Mouse (Mus musculus): ENCODE measurements at regions not wholly inside any gene's neighbourhood (a gene's known extent, or its start where the extent isn't known, plus 50 kb on each side); places are given as distances from the start of the nearest gene placed in this dataset.
A peak's percentile ranks its signal among the peaks of the same experiment; 100 is the strongest.

GRCm38 (mm10) chr8:66568861-66569260, 57.3 kb downstream of the Tktl2 start:
- no peaks in the 10 kb centered on the region for H3K36me3 ChIP-seq (replicated peaks; ENCODE audit: low read length)
- TF ChIP-seq GATA1 (IDR thresholded peaks at IDR 0.05; ENCODE audit: borderline replicate concordance, low read length) (no peak), FLI1 (IDR thresholded peaks at IDR 0.05; ENCODE audit: low read length) (no peak)
- no peaks in the 10 kb centered on the region for H3K4me1 ChIP-seq
- 0 out of 2 replicates have a peak, but pooled peaks cover 3% of the 10 kb centered on the region for H3K9me3 ChIP-seq
- no peak overlapping the region for H3K4me3 ChIP-seq (replicated peaks)
- no peaks in the 10 kb centered on the region for H3K27me3 ChIP-seq (replicated peaks)

GRCm38 (mm10) chr8:66586182-66586581, 74.6 kb downstream of the Tktl2 start:
- H3K9me3 ChIP-seq, result no peaks in the 10 kb centered on the region; the same call in 1 of the 2 replicates
- no peak for TF ChIP-seq GATA1 (IDR thresholded peaks at IDR 0.05; ENCODE audit: borderline replicate concordance, low read length)
- no peak for TF ChIP-seq FLI1 (IDR thresholded peaks at IDR 0.05; ENCODE audit: low read length)
- no peaks in the 10 kb centered on the region for H3K36me3 ChIP-seq (replicated peaks; ENCODE audit: low read length)
- H3K27me3 ChIP-seq (replicated peaks), result no peaks in the 10 kb centered on the region
- H3K4me1 ChIP-seq, result no peaks in the 10 kb centered on the region
- no peak overlapping the region for H3K4me3 ChIP-seq (replicated peaks)

- TF ChIP-seq FLI1 (IDR thresholded peaks at IDR 0.05; ENCODE audit: low read length) (no peak), GATA1 (IDR thresholded peaks at IDR 0.05; ENCODE audit: borderline replicate concordance, low read length) (no peak)
- H3K36me3 ChIP-seq (replicated peaks; ENCODE audit: low read length), result no peaks in the 10 kb centered on the region
- no peaks in the 10 kb centered on the region for H3K9me3 ChIP-seq
- no peaks in the 10 kb centered on the region for H3K27me3 ChIP-seq (replicated peaks)
- no peaks in the 10 kb centered on the region for H3K4me1 ChIP-seq
- H3K4me3 ChIP-seq (replicated peaks), result peak overlapping the region; percentile 76
Measured at GRCm38 (mm10) chr8:66586850-66587249, 75.3 kb downstream of the Tktl2 start.

DNA sequence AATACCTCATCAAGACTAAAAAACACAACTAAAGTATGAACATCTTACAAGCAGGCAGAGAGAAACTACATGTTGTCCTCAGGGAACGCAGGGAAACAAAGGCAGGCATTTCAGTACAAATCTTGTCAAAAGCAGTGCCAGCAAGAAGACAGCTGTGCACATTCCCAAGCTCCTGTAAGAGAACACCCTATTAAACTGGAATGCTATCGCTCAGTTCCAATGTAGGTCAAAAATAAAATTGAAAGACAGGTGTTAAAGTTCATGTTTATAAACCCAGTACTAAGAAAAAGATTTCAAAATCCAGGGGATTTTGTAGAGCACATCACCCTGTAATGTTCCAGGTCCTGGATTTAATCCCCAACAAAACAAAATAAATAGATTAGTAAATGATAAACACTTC, 75.7 kb downstream of the Tktl2 start:
- H3K27me3 ChIP-seq (replicated peaks), result no peaks in the 10 kb centered on the region
- H3K4me3 ChIP-seq (replicated peaks), result no peak overlapping the region
- H3K36me3 ChIP-seq (replicated peaks; ENCODE audit: low read length), result no peaks in the 10 kb centered on the region
- TF ChIP-seq FLI1 (IDR thresholded peaks at IDR 0.05; ENCODE audit: low read length), result no peak
- TF ChIP-seq GATA1 (IDR thresholded peaks at IDR 0.05; ENCODE audit: borderline replicate concordance, low read length), result no peak
- no peaks in the 10 kb centered on the region for H3K9me3 ChIP-seq
- H3K4me1 ChIP-seq, result no peaks in the 10 kb centered on the region

- no peaks in the 10 kb centered on the region for H3K9me3 ChIP-seq
- no peaks in the 10 kb centered on the region for H3K4me1 ChIP-seq
- H3K4me3 ChIP-seq (replicated peaks), result no peak overlapping the region
- no peaks in the 10 kb centered on the region for H3K27me3 ChIP-seq (replicated peaks)
- H3K36me3 ChIP-seq (replicated peaks; ENCODE audit: low read length), result no peaks in the 10 kb centered on the region
- TF ChIP-seq FLI1 (IDR thresholded peaks at IDR 0.05; ENCODE audit: low read length), result no peak
- TF ChIP-seq GATA1 (IDR thresholded peaks at IDR 0.05; ENCODE audit: borderline replicate concordance, low read length), result no peak
Measured at GRCm38 (mm10) chr8:66589437-66589836, 77.9 kb downstream of the Tktl2 start.

- H3K4me3 ChIP-seq (replicated peaks), result no peak overlapping the region
- no peaks in the 10 kb centered on the region for H3K36me3 ChIP-seq (replicated peaks; ENCODE audit: low read length)
- H3K9me3 ChIP-seq, result no peaks in the 10 kb centered on the region; the same call in 1 of the 2 replicates
- no peak for TF ChIP-seq GATA1 (IDR thresholded peaks at IDR 0.05; ENCODE audit: borderline replicate concordance, low read length)
- no peak for TF ChIP-seq FLI1 (IDR thresholded peaks at IDR 0.05; ENCODE audit: low read length)
- no peaks in the 10 kb centered on the region for H3K27me3 ChIP-seq (replicated peaks)
- no peaks in the 10 kb centered on the region for H3K4me1 ChIP-seq
Measured at GRCm38 (mm10) chr8:66607194-66607593, 80.7 kb downstream of the Npy5r start.

DNA sequence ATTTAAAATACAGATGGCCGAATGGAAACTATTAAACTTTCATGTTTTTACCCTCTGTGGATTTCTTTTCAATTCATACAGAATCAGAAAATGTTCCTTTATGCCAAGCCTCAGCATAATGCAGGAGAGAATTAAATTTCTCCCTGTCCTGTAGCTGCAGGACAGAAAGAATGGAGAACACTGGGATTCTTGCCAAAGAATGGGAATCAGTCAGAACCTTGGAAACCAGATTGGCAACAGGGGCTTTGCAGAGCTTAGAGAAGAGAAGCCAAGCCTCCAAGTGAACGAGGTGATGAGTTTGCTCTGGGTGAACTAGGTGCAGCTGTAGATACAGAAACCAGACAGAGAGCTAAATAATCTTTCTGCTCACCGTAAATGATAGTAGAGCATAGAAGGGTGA, 64.6 kb downstream of the Npy5r start:
- Histone ChIP-seq H3K36me3 (replicated peaks; ENCODE audit: low read length) (no peaks in the 10 kb centered on the region), H3K4me3 (replicated peaks) (no peak overlapping the region), H3K9me3 (peaks cover 6% of the 10 kb centered on the region; the same call in 1 of the 2 replicates), H3K4me1 (no peaks in the 10 kb centered on the region), H3K27me3 (replicated peaks) (no peaks in the 10 kb centered on the region)
- TF ChIP-seq FLI1 (IDR thresholded peaks at IDR 0.05; ENCODE audit: low read length) (no peak), GATA1 (IDR thresholded peaks at IDR 0.05; ENCODE audit: borderline replicate concordance, low read length) (no peak)

- TF ChIP-seq FLI1 (IDR thresholded peaks at IDR 0.05; ENCODE audit: low read length) (no peak), GATA1 (IDR thresholded peaks at IDR 0.05; ENCODE audit: borderline replicate concordance, low read length) (no peak)
- no peaks in the 10 kb centered on the region for H3K27me3 ChIP-seq (replicated peaks)
- H3K4me1 ChIP-seq, result no peaks in the 10 kb centered on the region
- no peak overlapping the region for H3K4me3 ChIP-seq (replicated peaks)
- H3K36me3 ChIP-seq (replicated peaks; ENCODE audit: low read length), result no peaks in the 10 kb centered on the region
- peaks cover 6% of the 10 kb centered on the region; the same call in 1 of the 2 replicates for H3K9me3 ChIP-seq
Measured at GRCm38 (mm10) chr8:66623822-66624221, 64.1 kb downstream of the Npy5r start.
